Mouse (Mus musculus) brain, embryonic 18.5 days (tissue): ENCODE results near the gene Zzef1.

ENCODE experiments used
- DNase-seq: peaks from one replicate; pipeline ENCODE4 v3.0.0-alpha.2; 2012; ENCODE audit warnings: low read depth, low spot score

Zzef1 gene

GRCm38 (mm10) chr11:72917299-72917996 lies 121.4 kb downstream of the Zzef1 start:
- no peak for DNase-seq

- DNase-seq, result no peak
Measured at GRCm38 (mm10) chr11:72923116-72923515, 127.1 kb downstream of the Zzef1 start.

- no peak for DNase-seq
Measured at GRCm38 (mm10) chr11:72924458-72924857, 128.4 kb downstream of the Zzef1 start.

GRCm38 (mm10) chr11:72925067-72925466 lies 129.0 kb downstream of the Zzef1 start:
- DNase-seq, result no peak

- DNase-seq, result no peak
Measured at GRCm38 (mm10) chr11:72926226-72926890, 130.3 kb downstream of the Zzef1 start.

GRCm38 (mm10) chr11:72928516-72928915 lies 132.5 kb downstream of the Zzef1 start:
- DNase-seq, result no peak

- DNase-seq, result no peak
Measured at GRCm38 (mm10) chr11:72940208-72941143, 144.4 kb downstream of the Zzef1 start.

- DNase-seq, result no peak
Measured at GRCm38 (mm10) chr11:72944996-72945793, 149.2 kb downstream of the Zzef1 start.

GRCm38 (mm10) chr11:72945875-72946559 lies 150.0 kb downstream of the Zzef1 start:
- no peak for DNase-seq

- DNase-seq, result no peak
Measured at GRCm38 (mm10) chr11:72946560-72947119, 150.6 kb downstream of the Zzef1 start.

GRCm38 (mm10) chr11:72947840-72948239 lies 151.8 kb downstream of the Zzef1 start:
- DNase-seq, result no peak

GRCm38 (mm10) chr11:72948254-72948653 lies 152.2 kb downstream of the Zzef1 start:
- DNase-seq, result no peak

GRCm38 (mm10) chr11:72951137-72952000 lies 155.3 kb downstream of the Zzef1 start:
- no peak for DNase-seq

GRCm38 (mm10) chr11:72952226-72952625 lies 156.2 kb downstream of the Zzef1 start:
- no peak for DNase-seq

GRCm38 (mm10) chr11:72952697-72953096 lies 156.7 kb downstream of the Zzef1 start:
- no peak for DNase-seq

GRCm38 (mm10) chr11:72953116-72953439 lies 157.1 kb downstream of the Zzef1 start:
- DNase-seq, result no peak

- no peak for DNase-seq
Measured at GRCm38 (mm10) chr11:72953440-72954151, 157.6 kb downstream of the Zzef1 start.

- DNase-seq, result no peak
Measured at GRCm38 (mm10) chr11:72954216-72954615, 158.2 kb downstream of the Zzef1 start.
